Mouse (Mus musculus): ENCODE measurements around the gene Lig1.
"Not testable (repeated sequence)": the region's sequence is repeated elsewhere in the genome, so short reads cannot be mapped to it uniquely, and the experiment has no call there.

The Lig1 gene

DNA sequence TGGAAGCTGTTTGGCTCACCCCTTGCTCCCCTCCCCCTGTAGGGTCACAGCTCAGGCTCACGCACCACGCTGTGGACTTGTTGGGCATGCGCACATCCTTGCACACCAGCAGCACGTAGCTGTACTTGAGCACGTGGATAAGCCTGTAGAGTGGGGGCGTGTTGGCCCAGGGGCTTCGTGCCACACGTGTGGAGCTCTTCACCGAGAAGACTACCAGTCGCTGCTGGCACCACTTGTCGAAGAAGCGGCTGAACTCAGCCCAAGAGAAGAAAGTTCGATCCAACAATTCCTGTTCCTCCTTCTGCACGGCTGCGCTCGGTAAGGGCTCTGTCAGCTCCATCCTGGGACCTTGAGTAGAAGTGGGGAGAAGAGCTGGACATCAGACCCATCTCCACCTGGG is at the start of gene Lig1:
Lig1 (plus strand) TSS at position 203 of the 400 bp plus-strand sequence.
- in situ Hi-C loops (cut with MboI; ENCODE audit: low sequenced_read_pairs) = no loop called here

- in situ Hi-C loops (cut with MboI; ENCODE audit: low sequenced_read_pairs) = no loop called here
These were observed 16.1 kb upstream of the Lig1 start for GRCm38 (mm10) chr7:13260746-13261700.

DNA sequence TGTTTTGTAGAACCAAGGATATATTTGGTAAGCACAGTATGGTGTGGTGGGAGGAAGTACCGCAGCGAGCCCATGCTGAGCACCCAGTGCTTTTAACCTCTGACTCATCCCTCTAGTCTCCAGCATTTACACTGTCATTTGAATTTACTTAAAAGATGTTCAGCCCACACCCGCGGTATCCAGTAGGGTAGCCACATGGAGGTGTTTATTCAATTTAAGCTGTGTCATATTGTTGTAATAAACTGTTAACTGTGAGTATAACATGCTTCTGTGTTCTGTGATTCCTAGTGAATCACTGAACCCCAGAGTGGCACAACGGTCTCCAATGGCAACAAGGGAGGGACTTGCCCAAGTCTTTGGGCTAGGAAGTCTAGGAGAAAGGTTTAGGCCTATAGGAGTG is 13.2 kb upstream of the Lig1 start:
- in situ Hi-C loops (cut with MboI; ENCODE audit: low sequenced_read_pairs) = no loop called here

DNA sequence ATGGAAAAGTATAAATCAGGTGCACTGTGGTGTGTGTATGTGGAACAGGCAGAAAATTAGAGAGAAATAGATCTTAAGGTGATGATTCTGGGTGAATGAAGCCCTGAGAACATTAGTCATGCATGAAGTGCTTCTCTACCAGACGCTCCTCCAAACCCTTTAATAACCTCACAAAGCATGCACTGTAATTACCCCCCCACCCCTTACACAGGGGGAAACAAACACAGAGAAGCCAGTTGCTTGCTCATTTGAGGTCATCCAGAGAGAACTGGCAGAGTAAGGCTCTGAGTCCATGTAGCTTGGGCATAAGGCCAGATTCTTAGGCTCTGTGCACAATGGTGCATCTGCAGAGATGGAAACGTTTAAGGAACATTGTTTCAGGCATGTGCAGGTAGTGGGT is 12.7 kb upstream of the Lig1 start:
- in situ Hi-C loops (cut with MboI; ENCODE audit: low sequenced_read_pairs) = no loop called here

GRCm38 (mm10) chr7:13268749-13269260 is 8.3 kb upstream of the Lig1 start:
- in situ Hi-C loops (cut with MboI; ENCODE audit: low sequenced_read_pairs) = no loop called here

- in situ Hi-C loops (cut with MboI; ENCODE audit: low sequenced_read_pairs) = no loop called here
These were observed 7.7 kb upstream of the Lig1 start for GRCm38 (mm10) chr7:13269394-13269793.

GRCm38 (mm10) chr7:13271704-13272103 is 5.4 kb upstream of the Lig1 start:
- in situ Hi-C loops (cut with MboI; ENCODE audit: low sequenced_read_pairs) = no loop called here

- in situ Hi-C loops (cut with MboI; ENCODE audit: low sequenced_read_pairs) = no loop called here
These were observed 750 bp downstream of the Lig1 start for GRCm38 (mm10) chr7:13277833-13278232.

- in situ Hi-C loops (cut with MboI; ENCODE audit: low sequenced_read_pairs) = no loop called here
These were observed 1.3 kb downstream of the Lig1 start, which contains the start of gene Zswim9 for GRCm38 (mm10) chr7:13278308-13278891. TSS of gene Zswim9 (minus strand) at chr7:13278721.

DNA sequence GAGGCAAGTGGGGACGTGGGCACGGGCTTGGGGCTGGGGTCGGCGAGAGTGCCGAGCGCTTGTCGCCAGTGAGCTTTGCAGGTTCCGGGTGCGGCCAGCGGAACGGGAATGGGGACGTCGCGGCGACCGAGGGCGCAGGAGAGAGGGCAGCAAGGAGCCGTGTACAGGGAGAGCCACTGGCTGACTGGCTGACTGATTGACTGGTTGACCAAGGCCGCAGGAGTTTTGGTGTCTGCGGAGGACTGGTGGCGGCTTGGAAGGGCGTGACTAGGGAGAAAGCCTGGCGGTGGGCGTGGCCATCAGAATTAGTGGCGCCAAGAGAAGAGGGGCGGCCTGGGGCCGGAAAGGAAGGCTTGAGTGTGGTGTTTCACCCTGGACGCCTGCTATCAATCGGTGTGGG is 1.9 kb downstream of the Lig1 start:
- in situ Hi-C loops (cut with MboI; ENCODE audit: low sequenced_read_pairs) = not testable (repeated sequence)

GRCm38 (mm10) chr7:13288621-13289020 is 11.5 kb downstream of the Lig1 start:
- in situ Hi-C loops (cut with MboI; ENCODE audit: low sequenced_read_pairs) = no loop called here

DNA sequence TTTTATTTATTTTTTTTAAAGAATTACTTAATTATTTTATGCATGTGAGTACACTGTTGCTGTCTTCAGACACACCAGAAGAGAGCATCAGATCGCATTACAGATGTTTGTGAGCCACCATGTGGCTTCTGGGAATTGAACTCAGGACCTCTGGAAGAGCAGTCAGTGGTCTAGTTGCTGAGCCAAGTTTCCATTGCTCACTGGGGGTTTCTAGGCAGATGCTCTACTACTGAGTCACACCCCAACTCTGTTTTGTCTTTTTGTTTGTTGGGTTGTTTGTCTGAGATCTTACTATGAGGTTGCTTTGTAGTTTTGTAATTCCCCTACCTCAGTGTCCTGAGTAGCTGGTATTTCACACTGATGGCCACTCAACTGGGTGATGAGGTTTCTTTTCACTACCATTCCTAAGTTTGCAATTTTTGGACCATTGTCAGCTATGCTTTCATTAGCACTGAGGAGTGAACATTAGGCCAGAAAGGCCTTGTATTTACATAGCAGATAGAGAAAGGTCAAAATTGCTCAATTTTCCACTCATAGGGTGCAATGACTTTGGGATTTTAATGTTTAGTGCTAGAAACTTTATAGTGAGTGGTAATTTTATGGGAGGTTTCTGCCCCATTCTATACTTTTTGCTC is 13.1 kb downstream of the Lig1 start:
- in situ Hi-C loops (cut with MboI; ENCODE audit: low sequenced_read_pairs) = no loop called here

DNA sequence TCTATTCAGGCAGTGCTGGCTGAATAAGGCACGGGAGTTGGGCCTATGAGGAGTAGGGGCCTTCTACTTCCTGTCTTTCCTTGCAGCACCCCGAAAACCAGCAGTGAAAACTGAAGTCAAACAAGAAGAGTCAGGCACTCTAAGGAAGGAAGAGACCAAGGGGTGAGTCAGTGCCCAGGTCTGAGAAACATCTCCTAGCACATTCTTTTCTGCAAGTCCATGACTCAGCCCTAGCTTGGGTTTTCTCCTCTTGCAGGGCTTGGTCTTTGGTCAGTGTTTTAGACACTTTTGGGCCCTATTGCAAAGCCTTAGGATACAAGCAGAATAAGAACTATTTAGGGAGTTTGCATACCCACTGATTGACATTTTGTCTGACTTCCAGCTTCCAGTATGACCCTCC is 14.3 kb downstream of the Lig1 start:
- in situ Hi-C loops (cut with MboI; ENCODE audit: low sequenced_read_pairs) = no loop called here

DNA sequence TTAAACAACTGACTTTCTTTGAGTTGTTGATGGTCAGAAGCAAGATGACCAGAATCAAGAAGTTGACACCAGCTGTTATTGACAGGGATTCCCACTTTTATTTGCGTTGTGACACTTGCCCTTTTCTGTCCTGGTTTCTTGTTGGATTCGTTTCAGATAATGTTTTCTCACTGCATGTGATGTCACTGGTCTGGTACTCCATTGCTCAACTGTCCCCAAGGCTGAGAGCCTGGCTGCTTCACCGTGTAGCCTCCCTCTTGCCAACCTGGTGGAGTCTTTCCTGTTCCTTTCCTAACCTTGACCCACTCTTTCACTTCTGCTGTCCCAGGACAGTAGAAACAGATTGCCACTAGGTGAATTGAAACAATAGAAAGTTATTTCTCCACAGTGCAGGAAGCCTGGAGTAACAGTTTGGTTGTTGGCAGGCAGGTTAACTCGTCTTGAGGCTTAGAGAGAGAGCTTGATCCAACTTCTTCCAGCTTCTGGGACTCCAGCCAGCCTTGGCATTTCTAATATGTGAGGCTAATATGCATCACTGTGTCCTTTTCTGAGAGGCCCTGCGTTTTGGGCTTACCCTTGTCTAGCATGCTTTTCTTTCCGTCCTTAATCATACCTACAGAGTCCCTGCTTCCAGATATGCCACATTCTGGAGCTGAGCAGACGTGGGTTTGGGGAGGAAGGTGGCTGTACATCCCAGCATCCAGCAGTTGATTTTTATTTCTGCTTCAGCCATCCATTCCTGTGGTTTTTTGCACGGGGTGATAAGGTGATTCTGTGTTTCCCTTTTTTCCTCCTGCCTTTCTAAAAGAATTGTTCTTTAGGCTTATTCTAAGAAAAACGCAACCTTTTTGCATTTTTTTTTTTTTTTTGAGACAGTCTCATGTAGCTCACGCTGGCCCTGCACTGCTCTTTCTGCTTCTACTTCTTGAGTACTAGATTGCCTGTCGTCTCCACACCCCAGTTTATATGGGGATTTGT is 17.1 kb downstream of the Lig1 start:
- in situ Hi-C loops (cut with MboI; ENCODE audit: low sequenced_read_pairs) = no loop called here

- in situ Hi-C loops (cut with MboI; ENCODE audit: low sequenced_read_pairs) = no loop called here
These were observed 18.2 kb downstream of the Lig1 start for GRCm38 (mm10) chr7:13295256-13295655.

GRCm38 (mm10) chr7:13297636-13298035 is 20.6 kb downstream of the Lig1 start:
- in situ Hi-C loops (cut with MboI; ENCODE audit: low sequenced_read_pairs) = no loop called here

DNA sequence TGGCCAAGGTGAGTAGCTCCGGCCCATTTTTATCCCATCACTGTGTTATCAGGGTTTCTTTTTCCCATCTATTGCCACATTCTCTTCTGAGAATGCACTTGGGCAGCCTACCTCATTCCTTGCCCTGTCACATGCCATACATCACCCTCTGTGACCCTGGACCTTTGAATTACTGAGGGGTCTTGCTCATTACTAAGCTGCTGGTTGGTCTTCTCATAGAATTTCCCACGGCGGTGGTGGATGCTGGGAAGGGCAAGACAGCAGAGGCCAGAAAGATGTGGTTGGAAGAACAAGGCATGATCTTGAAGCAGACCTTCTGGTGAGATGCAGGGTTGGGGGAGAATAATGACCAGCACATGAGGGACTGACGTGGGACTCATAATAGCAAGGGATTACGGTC is 21.7 kb downstream of the Lig1 start:
- in situ Hi-C loops (cut with MboI; ENCODE audit: low sequenced_read_pairs) = no loop called here

DNA sequence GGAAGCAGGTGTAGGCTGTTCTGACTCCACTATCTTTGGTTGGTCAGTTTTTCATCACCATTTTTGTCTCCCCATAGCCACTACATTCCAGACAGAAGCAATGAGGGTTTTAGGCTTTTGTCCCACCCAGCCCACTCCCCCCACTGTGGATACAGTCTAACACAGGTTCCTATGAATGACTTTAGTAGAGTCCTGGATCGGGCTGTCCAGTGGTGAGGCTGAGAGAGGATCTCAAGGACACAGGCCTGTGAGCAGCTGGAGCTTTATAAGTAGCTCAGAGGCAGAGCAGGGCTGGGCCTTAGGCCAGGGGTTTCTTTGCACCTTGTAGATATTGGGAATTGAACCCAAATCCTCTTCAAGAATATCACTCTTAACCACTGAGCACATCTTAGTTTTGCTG is 24.6 kb downstream of the Lig1 start:
- in situ Hi-C loops (cut with MboI; ENCODE audit: low sequenced_read_pairs) = no loop called here

DNA sequence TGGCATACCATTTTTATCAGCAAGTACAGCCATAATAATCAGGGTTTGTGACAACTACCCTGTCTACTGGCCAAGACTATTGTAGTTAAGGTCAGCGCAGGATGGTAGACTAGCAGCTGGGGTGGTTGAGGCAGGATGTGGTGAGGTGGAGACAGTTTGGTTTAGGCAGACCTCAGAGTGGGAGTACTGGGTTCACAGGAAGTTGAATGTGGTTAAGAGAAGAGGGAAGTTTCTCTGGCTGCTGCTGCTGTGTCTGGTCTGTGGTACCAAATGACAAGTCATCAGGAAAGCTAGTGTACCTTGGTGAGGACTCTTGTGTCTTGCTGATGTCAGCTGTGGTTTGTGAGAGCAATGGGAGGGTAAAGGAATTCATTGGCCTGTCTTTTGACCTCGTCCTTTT is 25.7 kb downstream of the Lig1 start:
- in situ Hi-C loops (cut with MboI; ENCODE audit: low sequenced_read_pairs) = no loop called here

DNA sequence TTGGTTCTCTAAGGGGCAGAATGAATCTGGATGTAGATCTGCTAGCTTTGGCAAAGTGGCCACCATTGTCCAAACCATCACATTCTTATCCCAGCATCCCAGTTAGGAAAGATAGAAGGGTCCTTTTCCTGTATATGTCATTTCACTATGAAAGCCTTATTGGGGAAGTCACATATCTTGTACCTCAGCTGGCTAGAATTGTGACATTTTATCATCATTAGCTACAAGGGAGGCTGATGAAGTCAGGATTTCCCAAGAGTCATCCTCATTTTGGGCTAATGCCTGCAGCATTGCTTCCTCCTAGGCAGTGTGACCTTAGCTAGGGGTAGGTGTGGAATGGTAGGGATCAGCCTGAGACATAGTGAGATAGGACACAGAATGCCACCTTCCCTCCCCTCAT is 26.3 kb downstream of the Lig1 start:
- in situ Hi-C loops (cut with MboI; ENCODE audit: low sequenced_read_pairs) = no loop called here
